Mouse (Mus musculus) gastrocnemius, adult 8-10 months (tissue): Measurements from ENCODE around the gene Bpifb1. TPM values are rescaled to one million over a fixed set of nuclear protein-coding genes. Genes with fewer than 3 reads are reported as not detected.
"Not testable (repeated sequence)": the region's sequence is repeated elsewhere in the genome, so short reads cannot be mapped to it uniquely, and the experiment has no call there.

ENCODE experiments used
- DNase-seq, 2 experiments: peaks; one replicate each; pipeline ENCODE4 v3.0.0; 2022; ENCODE audit warnings: low spot score in 2 of 2
- total RNA-seq, 4 experiments: library from RNA; stranded (reverse); gene quantifications; 2 replicates each; pipeline ENCODE4 v1.2.4; 2022

Bpifb1 gene
- total RNA-seq, 4 experiments from 2014 or later: not detected

- no peak for DNase-seq
Measured at GRCm38 (mm10) chr2:154211121-154211520, 20.5 kb downstream of the Bpifb1 start.

- no peak for DNase-seq
Measured at GRCm38 (mm10) chr2:154211881-154212280, 21.3 kb downstream of the Bpifb1 start.

GRCm38 (mm10) chr2:154215191-154215590, 24.6 kb downstream of the Bpifb1 start:
- peak in 1 of 2 experiments; percentile 8 for DNase-seq

- DNase-seq: no peak
Measured at GRCm38 (mm10) chr2:154219950-154220349, 29.3 kb downstream of the Bpifb1 start.

DNA sequence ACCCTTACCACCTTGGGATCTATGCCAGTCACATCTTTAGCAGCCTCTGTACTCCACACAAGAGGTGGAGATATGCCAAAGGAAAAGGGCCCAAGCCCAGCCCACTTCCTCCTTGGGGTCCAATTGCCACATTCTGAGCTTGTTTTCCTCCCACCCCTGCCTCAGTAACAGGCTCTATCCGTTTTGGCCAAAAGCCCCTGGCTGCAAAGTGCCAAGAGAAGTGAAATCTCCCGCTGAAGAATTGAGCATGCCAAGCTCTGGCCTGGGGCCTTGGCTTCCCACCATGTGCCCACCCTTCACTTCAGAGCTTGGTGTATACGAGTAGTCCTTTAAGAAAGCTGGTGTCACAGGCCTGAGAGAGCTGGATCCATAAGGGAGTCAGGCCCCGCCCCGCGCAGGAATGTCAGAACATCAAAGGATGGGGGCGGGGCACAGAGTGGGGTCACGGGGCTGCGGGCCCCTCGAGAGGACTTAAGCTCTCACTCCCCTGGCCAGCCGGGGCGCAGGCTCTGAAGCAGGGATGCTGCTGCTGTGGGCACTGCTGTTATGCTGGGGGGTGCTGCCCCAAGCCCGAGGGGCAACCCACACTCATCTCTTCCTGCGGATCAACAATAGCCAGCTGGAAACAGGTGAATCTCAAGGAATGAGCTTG, 32.8 kb downstream of the Bpifb1 start, which contains the start of gene Bpifb5:
Gene Bpifb5 (plus strand): TSS at position 478 of the 652 bp plus-strand sequence.
- DNase-seq: no peak

DNA sequence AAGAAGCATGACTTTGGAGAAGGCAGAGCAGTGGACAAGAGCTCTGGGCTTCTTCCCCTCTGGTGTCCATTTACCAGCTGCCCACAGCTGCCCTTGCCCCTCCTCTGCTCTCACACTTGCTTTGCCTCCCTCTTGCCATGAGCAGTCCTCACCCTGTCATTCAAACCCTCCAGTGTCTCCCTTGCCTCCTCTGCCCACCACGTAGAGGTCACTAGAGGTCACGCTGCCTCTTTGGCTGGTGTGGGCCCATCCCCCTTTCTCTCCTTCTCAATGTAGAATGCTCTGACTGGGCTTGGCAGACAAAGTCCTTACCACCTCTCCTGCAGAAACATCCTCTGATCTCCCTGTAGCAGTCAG, 33.3 kb downstream of the Bpifb1 start:
- DNase-seq: no peak

- DNase-seq: no peak
Measured at GRCm38 (mm10) chr2:154226991-154227390, 36.4 kb downstream of the Bpifb1 start.

- no peak for DNase-seq
Measured at GRCm38 (mm10) chr2:154227830-154228229, 37.2 kb downstream of the Bpifb1 start.

DNA sequence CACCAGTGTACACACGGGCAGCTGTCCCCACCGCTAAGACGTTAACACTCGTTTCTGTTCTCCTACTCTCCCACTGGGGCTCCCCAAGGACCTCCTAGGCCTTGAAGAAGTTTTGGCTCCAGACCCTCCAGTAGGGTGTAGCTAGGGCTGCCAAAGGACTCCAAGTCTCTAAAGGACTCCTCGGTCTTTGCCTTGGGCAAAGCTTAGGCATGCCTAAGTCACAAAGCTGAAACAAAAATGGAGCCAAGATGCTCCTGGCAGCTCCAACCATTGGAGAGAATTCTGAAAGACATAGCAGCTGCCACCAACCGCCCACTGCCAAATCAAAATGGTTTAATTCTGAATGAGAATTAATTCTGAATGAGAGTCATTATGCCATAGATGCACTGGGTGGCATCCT, 42.8 kb downstream of the Bpifb1 start:
- no peak for DNase-seq

- no peak for DNase-seq
Measured at GRCm38 (mm10) chr2:154240771-154241170, 50.2 kb downstream of the Bpifb1 start.

GRCm38 (mm10) chr2:154242726-154243125, 52.1 kb downstream of the Bpifb1 start:
- not testable (repeated sequence) for DNase-seq

DNA sequence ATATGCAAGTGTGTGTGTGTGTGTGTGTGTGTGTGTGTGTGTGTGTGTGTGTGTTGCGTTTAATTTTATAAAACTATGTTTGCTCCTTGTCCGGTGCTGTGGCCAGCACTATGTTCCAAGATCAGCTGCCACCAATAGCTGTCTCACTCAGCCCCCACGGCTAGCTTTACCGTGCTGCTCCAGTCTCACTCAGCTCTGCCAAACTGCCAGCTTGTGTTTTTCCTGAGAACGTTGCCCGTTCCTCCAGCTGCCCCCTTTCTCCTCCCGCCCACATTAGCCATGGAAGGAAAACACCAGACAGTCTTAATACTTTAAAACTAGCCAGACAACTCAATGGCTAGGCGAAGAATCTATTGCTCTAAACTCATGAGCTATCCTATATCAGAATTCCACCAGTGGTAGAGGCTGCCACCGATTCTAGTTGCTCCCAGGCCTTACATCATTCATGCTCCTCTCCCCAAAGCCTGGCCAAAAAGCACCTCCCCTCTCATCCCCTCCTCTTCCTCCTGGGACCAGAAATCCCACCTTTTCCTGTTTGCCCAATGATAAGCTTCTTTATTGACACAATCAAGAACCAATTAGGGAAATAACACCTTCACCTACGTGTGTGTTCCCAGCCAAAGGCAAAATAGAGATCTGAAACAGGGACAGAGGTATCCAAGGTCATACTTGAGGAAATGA, 52.9 kb downstream of the Bpifb1 start:
- no peak for DNase-seq

DNA sequence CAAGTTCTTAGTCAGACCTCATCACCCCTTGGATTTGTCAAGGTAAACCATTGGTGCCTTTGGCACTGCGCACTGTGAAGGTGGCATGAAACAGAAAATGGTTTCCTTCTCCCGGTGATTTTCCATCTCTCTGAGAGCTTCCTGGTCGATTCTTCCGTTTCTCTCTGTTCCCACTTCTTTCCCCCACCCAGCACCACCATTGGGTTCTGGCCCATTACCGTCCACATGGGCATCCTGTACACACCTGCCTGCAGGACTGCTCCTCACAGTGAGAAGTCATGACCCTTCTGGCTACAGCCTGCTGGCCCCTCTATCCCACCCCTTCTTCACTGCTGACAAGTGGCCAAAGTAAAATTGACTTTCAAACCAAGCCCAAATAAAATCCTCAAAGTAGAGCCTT, 54.7 kb downstream of the Bpifb1 start:
- no peak for DNase-seq

GRCm38 (mm10) chr2:154255254-154255653, 64.6 kb downstream of the Bpifb1 start:
- DNase-seq: not testable (repeated sequence)

DNA sequence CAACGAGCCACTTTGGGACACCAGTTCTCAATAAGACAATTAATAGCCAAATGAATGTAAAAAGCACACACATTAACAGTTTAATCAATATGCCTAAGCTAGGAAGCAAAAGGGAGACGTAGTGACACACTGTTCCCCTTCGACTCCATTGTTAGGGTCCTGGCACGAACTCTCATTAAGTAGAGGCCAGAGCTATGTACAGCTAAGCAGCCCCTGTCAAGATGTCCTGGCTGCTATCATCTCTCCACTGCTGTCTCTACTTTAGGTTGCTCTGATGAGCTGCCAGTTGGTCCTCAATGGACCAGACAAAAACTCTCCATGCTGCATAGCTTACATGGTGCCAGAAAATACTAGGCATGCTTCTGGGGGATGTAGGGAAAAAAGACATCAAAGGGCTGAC, 65.2 kb downstream of the Bpifb1 start:
- DNase-seq: no peak

DNA sequence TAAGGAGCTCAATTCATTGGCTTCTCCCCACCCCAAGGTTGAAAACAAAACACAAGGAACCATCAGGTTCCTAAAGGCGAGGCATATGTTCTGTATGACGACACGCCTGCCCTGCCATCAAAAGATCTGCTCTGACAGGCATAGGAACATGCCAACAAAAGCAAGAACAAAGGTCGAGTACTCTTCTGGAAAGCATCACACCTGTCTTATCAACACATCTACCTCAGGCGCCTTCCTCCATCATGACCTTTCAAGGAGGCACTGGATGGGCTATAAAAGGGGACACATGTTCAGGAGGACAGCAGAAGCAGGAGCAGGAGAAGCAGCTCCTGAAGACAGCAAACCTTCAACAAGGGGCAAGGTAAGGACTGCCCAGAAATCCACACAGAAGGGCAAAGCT, 66.9 kb downstream of the Bpifb1 start, which contains the start of gene Bpifb9a:
Gene Bpifb9a (plus strand): TSS at position 301 of the 400 bp plus-strand sequence.
- DNase-seq: not testable (repeated sequence)

DNA sequence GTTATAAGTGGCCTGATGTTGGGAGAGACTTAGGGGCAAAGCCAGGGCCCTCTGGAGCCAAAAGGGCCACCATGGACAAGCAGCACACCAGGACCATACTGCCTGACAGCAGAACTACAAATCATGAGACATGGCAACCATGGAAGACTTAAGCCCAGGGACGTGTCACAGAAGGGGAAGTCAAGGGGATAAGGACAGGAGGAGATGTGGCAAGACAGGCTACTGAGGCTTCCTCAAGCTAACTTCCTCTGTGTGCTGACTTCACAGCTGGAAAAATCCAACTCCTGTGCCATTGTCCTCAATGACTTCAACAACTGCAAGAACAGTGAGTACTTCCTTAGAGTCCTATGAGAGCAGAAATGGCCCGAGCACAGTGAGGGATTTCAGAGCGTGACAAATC, 73.8 kb downstream of the Bpifb1 start:
- not testable (repeated sequence) for DNase-seq

Other genes starting within 250 kb of the Bpifb1 start
- under 1 TPM in 1 of 4 experiments, not detected in 3; 0.19 TPM for gene Bpifa6, start 215.9 kb upstream of the Bpifb1 start, total RNA-seq
- not detected for gene Bpifa2, start 182.6 kb upstream of the Bpifb1 start, total RNA-seq
- not detected for gene Bpifa3, start 60.5 kb upstream of the Bpifb1 start, total RNA-seq
- not detected for gene Bpifa1, start 47.9 kb upstream of the Bpifb1 start, total RNA-seq
- not detected for gene Bpifa5, start 28.2 kb upstream of the Bpifb1 start, total RNA-seq
- not detected for gene Bpifb5, start 32.9 kb downstream of the Bpifb1 start, total RNA-seq
- 1 to 10 TPM in 1 of 4 experiments, not detected in 3; 1.1 TPM for gene Bpifb9a, start 67.0 kb downstream of the Bpifb1 start, total RNA-seq
- 1 to 10 TPM in 1 of 4 experiments, not detected in 3; 1.2 TPM for gene Bpifb9b, start 116.4 kb downstream of the Bpifb1 start, total RNA-seq
- gene Cdk5rap1, start 182.2 kb downstream of the Bpifb1 start, total RNA-seq: 10 to 100 TPM; 11.7 to 17.1 (median 12.0) TPM
- gene Snta1, start 217.3 kb downstream of the Bpifb1 start, total RNA-seq: 100 to 1,000 TPM; 156 to 248 (median 181) TPM
- 10 to 100 TPM; 12.7 to 14.8 (median 13.5) TPM for gene Cbfa2t2, start 245.7 kb downstream of the Bpifb1 start, total RNA-seq